Mouse (Mus musculus) layer of hippocampus, postnatal 14 days (tissue): ENCODE data around the gene Xrcc4. TPM values are rescaled to one million over a fixed set of nuclear protein-coding genes. Genes with fewer than 3 reads are reported as not detected.
A peak's percentile ranks its signal among the peaks of the same experiment; 100 is the strongest.

Experiments
- DNase-seq, 2 experiments: peaks; one replicate each; pipeline ENCODE4 v3.0.0; 2021 to 2022; ENCODE audit warnings: low spot score in 2 of 2, mixed read lengths in 1 of 2
- total RNA-seq, 2 experiments: library from RNA; stranded (reverse); gene quantifications; 2 replicates each; pipeline ENCODE4 v1.2.3; 2021

The Xrcc4 gene
- total RNA-seq, 2 experiments from 2014 or later = 16.1 to 16.2 TPM

DNA sequence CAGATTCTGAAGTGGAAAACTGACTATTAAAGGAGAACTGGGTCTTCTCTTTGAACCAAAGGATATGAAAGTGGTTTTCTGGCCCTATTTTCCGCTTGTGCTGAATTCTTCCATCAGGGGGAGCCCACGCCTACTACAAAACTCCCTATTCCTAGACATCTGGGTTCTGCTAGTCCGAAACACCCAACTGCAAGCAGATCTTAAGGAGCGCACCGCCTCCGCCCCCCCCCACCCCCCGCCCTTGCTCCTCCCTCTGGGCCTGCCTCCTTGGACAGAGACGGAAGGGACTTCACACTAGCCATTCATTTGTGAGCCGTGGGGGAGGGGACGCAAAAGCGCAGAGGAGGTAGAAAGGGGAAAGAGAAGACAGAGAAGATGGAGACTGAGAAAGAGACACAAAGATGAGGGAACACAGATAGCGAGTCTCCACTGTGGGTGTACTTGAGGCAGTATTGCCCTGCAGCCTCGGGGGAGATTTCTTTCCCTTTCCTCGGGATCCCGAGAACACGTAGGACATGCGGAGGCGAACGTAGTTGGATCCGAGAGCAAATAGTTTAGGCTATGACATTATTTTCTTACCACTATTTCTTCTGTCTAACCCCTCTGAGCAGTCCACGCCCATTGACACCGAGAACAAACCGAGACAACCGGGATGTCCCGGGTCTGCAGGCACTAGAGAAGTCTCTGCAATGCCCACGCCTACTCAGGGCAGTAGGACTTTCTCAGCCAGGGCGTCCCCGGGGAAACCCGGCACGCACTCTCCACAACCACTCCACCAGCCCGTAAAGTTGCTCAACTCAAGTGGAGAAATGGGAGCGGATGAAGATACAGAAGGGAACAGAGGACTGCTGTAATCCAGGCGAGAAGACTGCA, 348.9 kb downstream of the Xrcc4 start:
- DNase-seq = peak; percentile 80 to 87

DNA sequence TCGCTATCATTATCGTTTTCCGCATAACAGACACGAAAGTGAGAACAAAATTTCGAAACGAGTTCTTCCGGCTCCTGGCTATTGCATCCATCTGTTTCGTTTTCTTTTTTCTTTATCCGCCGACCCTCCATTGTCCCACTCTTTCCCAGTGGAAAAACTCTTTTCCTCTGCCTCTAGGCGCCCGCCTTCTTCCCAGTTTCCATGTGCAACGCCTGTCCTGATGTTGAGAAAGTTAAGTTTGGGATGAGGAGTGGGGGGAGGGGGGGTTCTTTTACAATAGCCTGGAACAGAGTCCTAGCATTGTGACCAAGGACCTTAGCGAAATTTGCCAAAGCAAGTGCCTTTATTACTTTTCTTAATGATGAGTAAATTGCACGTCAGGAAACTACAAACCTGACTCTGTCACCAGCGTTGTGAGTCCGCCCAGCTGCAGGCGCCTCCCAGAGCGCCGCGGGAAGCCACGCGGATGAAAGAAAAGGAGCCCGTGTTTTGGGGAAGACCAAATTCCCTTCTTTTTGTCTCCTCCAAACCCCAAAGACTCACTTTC, 349.6 kb downstream of the Xrcc4 start:
- DNase-seq = no peak

- peak; percentile 52 to 54 for DNase-seq
These were observed 350.4 kb downstream of the Xrcc4 start for GRCm38 (mm10) chr13:89738776-89739695.

GRCm38 (mm10) chr13:89738275-89738674, 351.1 kb downstream of the Xrcc4 start:
- DNase-seq = no peak

GRCm38 (mm10) chr13:89735111-89735510, 354.3 kb downstream of the Xrcc4 start:
- DNase-seq = no peak

DNA sequence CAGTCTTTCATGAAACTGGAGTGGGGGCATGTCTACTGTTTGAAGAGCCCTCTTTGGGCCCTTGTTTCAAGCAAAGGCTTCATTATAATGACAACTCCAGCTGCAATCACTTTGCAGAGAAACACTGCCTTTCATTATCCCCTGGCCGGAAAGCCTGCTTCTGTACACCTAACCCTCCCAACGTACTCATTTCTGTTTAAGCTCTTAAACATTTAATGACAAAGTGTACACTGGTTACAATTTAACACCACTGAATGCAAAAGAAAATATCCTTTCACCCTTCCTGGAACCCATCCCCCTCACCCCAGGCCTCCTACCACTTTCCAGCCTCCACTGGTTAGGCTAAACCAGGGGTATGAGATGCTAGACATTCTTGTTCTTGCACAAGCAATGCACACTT, 362.9 kb downstream of the Xrcc4 start:
- no peak for DNase-seq

Other genes with a start within 250 kb of the Xrcc4 start
- gene Tmem167, start 485 bp downstream of the Xrcc4 start, total RNA-seq = 10 to 100 TPM; 27.9 to 29.0 TPM